Mouse (Mus musculus): ENCODE measurements around the gene Nid2.

The Nid2 gene

GRCm38 (mm10) chr14:19751025-19751771, at the start of gene Nid2:
Nid2 (plus strand) TSS chr14:19751265.
- peak; percentile 71 for DNase-seq

GRCm38 (mm10) chr14:19701546-19701945, 49.5 kb upstream of the Nid2 start:
- no peak for DNase-seq

GRCm38 (mm10) chr14:19705649-19706048, 45.4 kb upstream of the Nid2 start:
- peak; percentile 79 for DNase-seq

- DNase-seq, result peak; percentile 58
These were observed 44.6 kb upstream of the Nid2 start for GRCm38 (mm10) chr14:19706454-19706853.

DNA sequence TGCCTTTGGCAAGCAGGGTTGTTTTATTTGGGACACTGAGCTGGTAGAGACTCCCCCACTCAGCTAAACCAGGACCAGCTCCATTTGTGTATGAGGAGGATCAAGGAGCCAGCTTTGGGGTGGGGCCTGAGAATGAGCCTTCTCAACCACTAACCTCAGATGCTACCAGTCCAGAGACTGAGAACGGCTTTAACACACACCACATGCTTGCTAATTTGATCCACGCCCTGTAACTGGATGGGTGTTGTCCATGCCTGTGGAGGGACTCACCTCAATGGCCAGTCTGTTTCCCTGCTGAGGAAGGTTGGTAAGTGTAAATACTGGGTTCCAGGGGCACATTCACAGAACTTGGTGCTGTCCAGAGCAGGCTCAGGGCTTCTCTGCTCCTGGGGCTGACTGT, 44.1 kb upstream of the Nid2 start:
- DNase-seq, result no peak

- no peak for DNase-seq
These were observed 43.2 kb upstream of the Nid2 start for GRCm38 (mm10) chr14:19707721-19708507.

- no peak for DNase-seq
These were observed 41.9 kb upstream of the Nid2 start for GRCm38 (mm10) chr14:19709161-19709560.

GRCm38 (mm10) chr14:19711771-19712170, 39.3 kb upstream of the Nid2 start:
- no peak for DNase-seq

DNA sequence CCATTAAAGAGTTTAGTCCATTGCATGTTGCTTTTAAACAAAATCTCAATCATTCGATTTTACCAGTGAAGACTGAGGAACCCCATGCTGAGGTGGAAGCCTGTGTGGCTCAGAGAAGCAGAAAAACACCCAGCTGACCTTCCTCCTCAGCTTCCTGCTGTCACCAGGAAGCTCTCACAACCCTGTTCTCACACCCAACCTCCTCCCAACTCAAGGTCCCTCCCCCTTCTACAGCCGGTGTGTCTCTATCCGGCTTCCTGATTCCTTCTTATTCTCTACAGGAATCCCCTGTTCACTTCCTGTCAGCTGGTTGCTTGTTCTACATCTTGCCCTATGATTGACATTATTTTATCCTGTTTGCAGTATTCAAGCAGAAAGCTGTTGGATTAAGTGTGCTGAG, 38.0 kb upstream of the Nid2 start:
- DNase-seq, result no peak

DNA sequence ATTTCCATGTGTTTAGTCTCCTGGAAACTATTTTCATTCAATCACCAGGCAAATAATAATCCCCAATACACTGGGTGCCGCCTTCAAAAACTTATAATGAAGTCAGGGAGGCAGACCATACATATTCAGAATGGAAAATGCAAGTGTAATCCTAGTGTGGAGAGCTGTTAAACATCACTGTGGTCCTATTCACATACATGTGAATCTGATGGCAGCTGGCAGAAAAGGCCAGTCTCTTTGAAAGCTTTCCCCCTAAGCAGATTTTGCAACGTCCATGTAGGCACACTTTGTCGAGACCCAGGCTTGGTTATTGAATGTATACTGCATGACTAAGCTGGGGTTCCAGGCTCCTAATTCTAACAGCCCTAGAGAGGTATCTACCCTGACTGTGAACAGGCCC, 32.0 kb upstream of the Nid2 start:
- DNase-seq, result no peak

DNA sequence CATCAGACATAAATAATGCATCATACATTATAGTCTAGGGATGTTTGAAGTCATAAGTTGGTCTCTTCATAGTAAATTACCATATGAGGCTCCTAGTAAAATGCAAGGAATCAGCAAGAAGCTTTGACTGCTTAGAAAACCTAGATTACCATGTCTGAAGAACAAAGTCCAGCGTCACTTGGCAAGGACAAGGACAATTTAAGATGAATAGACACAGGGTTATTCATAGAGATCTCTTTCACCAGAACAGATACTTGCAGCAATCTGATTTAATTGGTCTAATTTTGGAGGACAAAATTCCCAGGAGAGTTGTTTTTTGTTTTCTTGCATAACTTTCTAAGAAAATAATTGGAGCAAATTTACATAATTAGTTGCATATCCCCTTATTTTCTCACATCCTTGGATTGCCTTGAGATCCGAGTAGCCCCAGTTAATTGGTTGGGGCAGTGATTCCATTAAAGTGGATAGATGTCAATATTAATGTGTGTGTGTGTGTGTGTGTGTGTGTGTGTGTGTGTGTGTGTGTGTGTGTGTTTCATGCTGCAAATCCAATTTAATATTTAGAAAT, 30.9 kb upstream of the Nid2 start:
- DNase-seq, result no peak

DNA sequence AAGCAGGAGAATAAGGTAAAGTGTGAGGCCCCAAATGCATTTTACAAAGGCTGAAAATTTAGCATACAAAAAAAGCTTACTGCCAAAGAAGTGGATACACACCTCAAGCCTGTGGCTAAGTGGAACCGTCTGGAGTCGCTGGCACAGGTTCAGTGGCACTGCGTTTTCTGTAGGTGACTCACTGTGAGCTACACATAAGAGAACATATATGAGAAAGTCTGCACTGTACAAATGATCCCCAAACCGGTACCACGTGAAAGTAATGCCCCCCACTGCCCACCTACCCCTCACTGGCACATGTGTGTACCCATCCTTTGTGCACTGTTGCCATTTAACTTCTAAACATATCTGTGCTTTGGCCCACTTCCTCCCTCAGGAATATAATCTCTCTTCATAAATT, 22.8 kb upstream of the Nid2 start:
- no peak for DNase-seq

GRCm38 (mm10) chr14:19728737-19729136, 22.3 kb upstream of the Nid2 start:
- DNase-seq, result no peak

- no peak for DNase-seq
These were observed 19.0 kb upstream of the Nid2 start for GRCm38 (mm10) chr14:19732097-19732496.

GRCm38 (mm10) chr14:19733490-19734282, 17.4 kb upstream of the Nid2 start:
- DNase-seq, result no peak

DNA sequence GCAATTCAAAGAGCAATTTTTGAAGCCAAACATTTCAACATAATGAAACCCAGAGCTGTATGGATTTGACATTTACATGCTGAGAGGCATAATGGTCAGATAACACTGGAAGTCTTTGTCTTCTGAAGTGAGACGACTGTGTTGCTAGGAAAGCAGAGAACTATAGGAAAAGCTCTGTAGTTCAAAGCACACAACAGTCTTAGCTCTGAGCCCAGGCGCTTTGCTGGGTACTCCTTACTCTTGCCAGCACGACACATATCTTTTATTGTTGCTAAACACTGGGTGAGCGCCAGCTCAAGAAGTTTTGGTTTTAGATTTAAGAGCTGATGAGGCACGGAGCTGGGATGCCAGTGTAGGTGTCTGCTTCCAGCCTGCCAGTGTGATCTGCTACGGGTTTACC, 15.8 kb upstream of the Nid2 start:
- DNase-seq, result no peak

DNA sequence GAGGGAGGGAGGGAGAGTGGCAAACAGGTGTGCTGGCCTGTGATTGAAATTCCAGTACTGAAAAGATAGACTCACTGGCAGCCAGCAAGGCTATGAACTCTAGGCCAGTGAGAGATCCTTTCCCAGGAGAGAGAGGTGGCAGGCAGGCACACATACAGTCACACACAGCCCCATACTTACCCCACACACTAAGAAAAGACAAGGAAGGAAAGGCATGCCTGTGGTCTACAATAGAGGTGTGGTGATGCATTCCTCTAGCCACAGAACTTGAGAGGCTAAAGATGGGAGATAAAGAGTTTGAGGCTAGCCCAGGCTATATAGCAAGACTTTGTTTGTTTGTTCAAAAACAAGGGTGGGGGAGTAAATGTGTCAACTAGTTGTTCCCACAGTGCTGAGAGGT, 13.5 kb upstream of the Nid2 start:
- no peak for DNase-seq

GRCm38 (mm10) chr14:19738094-19738843, 12.8 kb upstream of the Nid2 start:
- DNase-seq, result no peak

- DNase-seq, result no peak
These were observed 11.5 kb upstream of the Nid2 start for GRCm38 (mm10) chr14:19739416-19740146.

DNA sequence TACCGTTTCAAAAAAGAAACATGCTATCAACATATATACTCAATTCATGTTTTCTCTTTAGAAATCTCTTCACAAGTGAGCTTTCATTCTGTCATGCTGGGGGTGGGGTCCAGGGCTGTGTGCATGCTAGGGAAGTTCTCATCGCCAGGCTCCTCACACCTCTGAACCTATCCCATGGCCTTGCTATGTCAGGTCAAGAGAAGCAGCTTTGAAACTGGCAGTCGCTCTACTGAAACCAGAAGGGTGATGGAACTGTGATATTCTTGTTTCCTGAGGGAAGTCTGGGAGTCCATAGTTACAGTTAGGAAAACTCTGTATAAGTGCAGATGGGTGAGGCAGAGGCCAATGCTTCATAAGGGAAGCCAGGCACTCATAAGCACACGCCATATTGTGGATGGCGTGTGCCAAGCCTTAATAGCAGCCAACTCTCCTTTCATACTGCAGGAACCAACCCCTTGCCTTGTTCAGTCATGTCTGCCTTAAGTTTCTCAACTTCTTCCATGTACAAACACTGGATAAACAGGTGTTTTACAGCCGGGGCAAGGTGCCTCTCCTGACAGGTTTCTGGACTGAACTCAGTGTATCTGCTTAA, 10.8 kb upstream of the Nid2 start:
- no peak for DNase-seq

DNA sequence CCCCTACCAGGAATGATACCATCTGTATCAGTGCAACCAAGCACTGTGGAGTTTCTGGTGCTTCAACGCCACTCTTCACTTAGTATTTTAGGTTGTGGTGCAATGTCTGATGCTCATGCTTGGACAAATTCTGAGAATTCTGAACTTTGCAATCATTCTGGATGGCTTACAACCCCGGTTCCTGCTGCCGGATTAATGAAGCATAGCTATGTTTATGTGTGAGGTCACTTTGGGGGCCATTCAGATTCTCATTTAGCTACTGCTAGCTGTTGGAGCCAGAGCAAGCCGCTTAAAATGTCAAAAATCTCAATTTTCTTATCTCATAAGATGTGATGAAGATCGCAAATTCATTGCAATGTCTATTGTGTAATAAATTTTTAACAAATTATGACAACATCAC, 6.2 kb upstream of the Nid2 start:
- no peak for DNase-seq
